Mouse (Mus musculus) olfactory bulb, adult 2 months (tissue): ENCODE measurements around the gene Lsamp. TPM values are rescaled to one million over a fixed set of nuclear protein-coding genes. Genes with fewer than 3 reads are reported as not detected.

Experiments
- H3K27ac ChIP-seq: fragments of 200-500 bp; 2 replicates; pipeline ENCODE4 v1.5.1; 2012; ENCODE audit warnings: low read depth, low read length; ENCODE audit not compliant: insufficient read depth
- H3K4me1 ChIP-seq: fragments of 200-500 bp; 2 replicates; pipeline ENCODE4 v1.6.1; 2012; ENCODE audit warnings: low read length; ENCODE audit not compliant: control insufficient read depth, insufficient read depth
- H3K4me3 ChIP-seq: fragments of 200-500 bp; 2 replicates; pipeline ENCODE4 v1.5.1; 2012; ENCODE audit warnings: mild to moderate bottlenecking, low read depth, low read length, moderate library complexity; ENCODE audit not compliant: insufficient read depth
- CTCF ChIP-seq: fragments of 200-500 bp; IDR thresholded peaks from 2 replicates; pipeline ENCODE4 v1.5.1; 2012; ENCODE audit warnings: low read depth, mild to moderate bottlenecking, low read length, moderate library complexity; ENCODE audit not compliant: insufficient read depth
- POLR2A ChIP-seq: fragments of 200-500 bp; IDR thresholded peaks from 2 replicates; pipeline ENCODE4 v1.6.1; 2012; ENCODE audit warnings: mild to moderate bottlenecking, low read depth, low read length, moderate library complexity; ENCODE audit not compliant: insufficient read depth
- WGBS: fragments of 180-500 bp; shearing (Covaris S2); methylation state at CpG from one replicate; pipeline ENCODE4 v1.1.7; 2018; 5-methylcytosine and 5-hydroxymethylcytosine counted together
- polyA plus RNA-seq: library from polyadenylated mRNA; stranded (reverse); fragments of >200 nt; gene quantifications from 2 replicates; pipeline ENCODE4 v1.2.4, GENCODE M21; 2012; ENCODE audit warnings: low replicate concordance; ENCODE audit not compliant: missing spikeins, insufficient read depth, insufficient read length

Gene Lsamp
- polyA plus RNA-seq, 1 experiment = 34.4 TPM

- peak overlapping the region; percentile 98 for H3K27ac ChIP-seq
- peaks cover 7% of the 10 kb centered on the region; the same call in 1 of the 2 replicates for H3K4me1 ChIP-seq
- peak overlapping the region; percentile 67 for H3K4me3 ChIP-seq
- under 1% methylated on average over 44 of the region's 44 CpGs for WGBS
- peak; percentile 94 for TF ChIP-seq CTCF
- TF ChIP-seq POLR2A = peak; percentile 46; the same call in 1 of the 2 replicates
Measured at GRCm38 (mm10) chr16:42190114-42191045, 2206.2 kb downstream of the Lsamp start.
